ENCODE assay signal across 11 mouse cellular contexts in genomic region chr16:33133186-33133585, GRCm38 (mm10).
"Had no signal": no experiment of that assay in that cellular context is flagged by ENCODE, and none has a peak within 500 bp of the region (broad histone marks: within the 10 kb centered on the region; RNA-seq: fewer than 3 reads in every experiment).

No protein-coding gene starts in this region.

- H3K27ac ChIP-seq: limb, embryonic 15.5 days; liver, embryonic 12.5 days; macrophage; midbrain, embryonic 15.5 days; neural tube, embryonic 12.5 days had no signal

- H3K4me3 ChIP-seq: limb, embryonic 15.5 days; liver, embryonic 12.5 days; megakaryocyte, embryonic 14.5 days; midbrain, embryonic 15.5 days; neural tube, embryonic 12.5 days had no signal

- H3K36me3 ChIP-seq: limb, embryonic 15.5 days; liver, embryonic 12.5 days; midbrain, embryonic 15.5 days; neural tube, embryonic 12.5 days had no signal

- H3K9ac ChIP-seq: limb, embryonic 15.5 days; liver, embryonic 12.5 days; lung, embryonic 14.5 days; midbrain, embryonic 15.5 days; neural tube, embryonic 12.5 days had no signal

- DNase-seq: kidney, postnatal 10 days; lung, embryonic 14.5 days; lung, postnatal 10 days; thymus, adult 18-20 months; thymus, postnatal 14 days had no signal

- H3K4me1 ChIP-seq: liver, embryonic 12.5 days; midbrain, embryonic 15.5 days; neural tube, embryonic 12.5 days had no signal

- H3K9me3 ChIP-seq: limb, embryonic 15.5 days; liver, embryonic 12.5 days; megakaryocyte, embryonic 14.5 days; midbrain, embryonic 15.5 days; neural tube, embryonic 12.5 days had no signal
